Mouse (Mus musculus): ENCODE data around the gene 4931423N10Rik. TPM values are rescaled to one million over a fixed set of nuclear protein-coding genes. Genes with fewer than 3 reads are reported as not detected.

The 4931423N10Rik gene
- polyA plus RNA-seq, 1 experiment from 2014 or later: 0.08 TPM

Other genes with a start within 250 kb of the 4931423N10Rik start
- 57.3 and 60.9 TPM in 2 replicates for gene Abi1, start 167.2 kb upstream of the 4931423N10Rik start, polyA plus RNA-seq (2015; fragmentation: Nextera tagmentation; extraction: Ambion mirVana)
- gene Acbd5, start 139.3 kb upstream of the 4931423N10Rik start, polyA plus RNA-seq (2015; fragmentation: Nextera tagmentation; extraction: Ambion mirVana): 74.0 and 78.3 TPM in 2 replicates
- gene Mastl, start 51.5 kb upstream of the 4931423N10Rik start, polyA plus RNA-seq (2015; fragmentation: Nextera tagmentation; extraction: Ambion mirVana): 2.5 TPM in 2 replicates
- gene Yme1l1, start 51.1 kb upstream of the 4931423N10Rik start, polyA plus RNA-seq (2015; fragmentation: Nextera tagmentation; extraction: Ambion mirVana): 53.1 and 55.7 TPM in 2 replicates
- 4.0 and 4.4 TPM in 2 replicates for gene Nxph2, start 113.8 kb downstream of the 4931423N10Rik start, polyA plus RNA-seq (2015; fragmentation: Nextera tagmentation; extraction: Ambion mirVana)